Mouse (Mus musculus): Measurements from ENCODE around the gene Arpc1b. TPM values are rescaled to one million over a fixed set of nuclear protein-coding genes. Genes with fewer than 3 reads are reported as not detected.
"Not testable (repeated sequence)": the region's sequence is repeated elsewhere in the genome, so short reads cannot be mapped to it uniquely, and the experiment has no call there.

Arpc1b gene
- polyA plus RNA-seq, 1 experiment from 2014 or later, result 185 TPM

DNA sequence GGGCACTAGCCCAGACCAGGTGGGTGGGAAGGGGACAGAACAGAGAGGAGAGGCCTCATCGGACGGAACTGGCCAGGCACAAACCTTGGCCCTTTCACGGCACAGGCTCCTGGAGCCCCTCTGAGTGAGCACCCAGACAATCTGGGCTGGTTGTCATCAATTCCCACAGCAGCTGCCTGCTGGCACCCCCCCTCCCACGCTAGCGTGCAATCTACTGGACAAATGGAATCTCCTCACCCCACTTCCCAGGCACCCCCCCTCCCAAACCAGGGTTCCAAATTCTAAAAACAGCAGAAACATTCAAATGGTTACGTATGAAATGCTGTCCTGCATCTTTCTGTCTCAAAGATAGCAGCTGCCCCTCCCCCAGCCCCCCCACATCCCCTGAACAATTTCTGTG, 15.8 kb downstream of the Arpc1b start:
- not testable (repeated sequence) for H3K27ac ChIP-seq (replicated peaks); H3K4me3 ChIP-seq (replicated peaks); H3K4me1 ChIP-seq (replicated peaks); ATAC-seq (ENCODE audit: insufficient read depth); H3K9ac ChIP-seq; H3K9me3 ChIP-seq (replicated peaks); H3K27me3 ChIP-seq; H3K4me2 ChIP-seq
- 72% methylated on average over 4 of the region's 6 CpGs for WGBS (ENCODE audit: insufficient replicate concordance)
- peaks cover 97% of the 10 kb centered on the region for H3K36me3 ChIP-seq (replicated peaks)

DNA sequence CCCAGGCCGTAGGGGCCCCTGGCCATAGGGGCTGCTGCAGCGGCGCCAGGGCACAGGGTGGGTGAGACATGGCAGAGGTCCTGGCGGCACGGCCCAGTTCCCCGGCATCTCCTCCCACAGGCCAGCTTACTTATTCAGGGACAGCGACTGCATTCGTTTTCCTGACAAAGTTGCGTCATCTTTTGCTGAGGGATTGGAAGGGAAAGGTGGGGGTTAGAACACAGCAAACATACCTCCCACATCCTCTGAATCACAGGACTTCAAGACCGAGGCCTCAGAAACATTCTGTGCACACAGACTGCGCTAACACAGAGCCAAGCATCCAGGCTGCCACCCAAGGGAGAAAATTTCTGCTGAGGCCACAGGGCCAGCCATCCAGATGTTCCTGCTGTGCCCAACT, 16.2 kb downstream of the Arpc1b start:
- Histone ChIP-seq H3K4me1 (replicated peaks) (peaks cover 6% of the 10 kb centered on the region), H3K36me3 (replicated peaks) (peaks cover 97% of the 10 kb centered on the region), H3K9me3 (replicated peaks) (no peaks in the 10 kb centered on the region), H3K9ac (no peak overlapping the region), H3K27me3 (no peaks in the 10 kb centered on the region), H3K4me3 (replicated peaks) (no peak overlapping the region), H3K27ac (replicated peaks) (no peak overlapping the region), H3K4me2 (no peak overlapping the region)
- WGBS (ENCODE audit: insufficient replicate concordance), result 73% methylated on average over 11 of the region's 11 CpGs
- peak; percentile 28; the same call in 1 of the 2 replicates for ATAC-seq (ENCODE audit: insufficient read depth)

DNA sequence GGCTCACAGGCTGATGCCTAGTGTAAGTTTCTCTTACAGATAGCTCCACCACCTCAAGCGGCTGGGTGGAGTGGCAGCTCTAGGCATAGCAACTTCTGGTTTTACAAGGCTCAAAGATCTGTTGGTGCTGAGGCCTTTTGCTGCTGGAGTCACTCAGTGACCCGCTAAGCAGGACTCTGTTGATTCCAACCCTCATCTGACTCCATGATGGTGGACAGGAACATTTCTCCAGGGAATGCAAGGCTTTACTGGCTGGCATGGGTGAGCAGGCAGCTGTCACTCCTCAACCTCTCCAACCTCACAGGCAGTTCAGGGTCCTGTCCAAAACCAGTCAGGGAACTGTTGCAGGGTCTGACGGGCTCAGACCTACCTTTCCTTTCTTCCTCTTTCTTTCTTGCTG, 17.0 kb downstream of the Arpc1b start:
- Histone ChIP-seq H3K9me3 (replicated peaks) (no peaks in the 10 kb centered on the region), H3K27ac (replicated peaks) (no peak overlapping the region), H3K4me3 (replicated peaks) (no peak overlapping the region), H3K4me2 (no peak overlapping the region), H3K9ac (no peak overlapping the region), H3K4me1 (replicated peaks) (peaks cover 6% of the 10 kb centered on the region), H3K36me3 (replicated peaks) (peaks cover 97% of the 10 kb centered on the region), H3K27me3 (no peaks in the 10 kb centered on the region)
- no peak for ATAC-seq (ENCODE audit: insufficient read depth)
- WGBS (ENCODE audit: insufficient replicate concordance), result 78% methylated on average over 3 of the region's 3 CpGs

DNA sequence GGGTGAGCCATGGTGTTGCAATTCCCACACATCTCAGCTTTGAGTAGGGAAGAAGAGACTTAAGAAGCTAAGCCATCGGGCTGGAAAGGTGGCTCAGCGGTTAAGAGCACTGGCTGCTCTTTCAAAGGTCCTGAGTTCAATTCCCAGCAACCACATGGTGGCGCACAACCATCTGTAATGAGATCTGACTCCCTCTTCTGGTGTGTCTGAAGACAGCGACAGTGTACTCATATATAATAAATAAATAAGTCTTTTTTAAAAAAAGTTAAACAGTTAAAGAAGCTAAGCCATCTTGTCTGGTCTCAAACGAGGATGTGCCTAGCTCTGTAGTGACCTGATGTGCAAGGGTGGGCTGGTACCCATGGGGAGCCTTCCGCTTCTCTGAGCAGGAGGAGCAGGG, 19.3 kb downstream of the Arpc1b start:
- Histone ChIP-seq H3K4me1 (replicated peaks) (peaks cover 23% of the 10 kb centered on the region), H3K36me3 (replicated peaks) (peaks cover 86% of the 10 kb centered on the region)
- WGBS (ENCODE audit: insufficient replicate concordance), result 83% methylated on average over 6 of the region's 6 CpGs
- not testable (repeated sequence) for H3K4me3 ChIP-seq (replicated peaks); H3K9me3 ChIP-seq (replicated peaks); ATAC-seq (ENCODE audit: insufficient read depth); H3K4me2 ChIP-seq; H3K27me3 ChIP-seq; H3K27ac ChIP-seq (replicated peaks); H3K9ac ChIP-seq

DNA sequence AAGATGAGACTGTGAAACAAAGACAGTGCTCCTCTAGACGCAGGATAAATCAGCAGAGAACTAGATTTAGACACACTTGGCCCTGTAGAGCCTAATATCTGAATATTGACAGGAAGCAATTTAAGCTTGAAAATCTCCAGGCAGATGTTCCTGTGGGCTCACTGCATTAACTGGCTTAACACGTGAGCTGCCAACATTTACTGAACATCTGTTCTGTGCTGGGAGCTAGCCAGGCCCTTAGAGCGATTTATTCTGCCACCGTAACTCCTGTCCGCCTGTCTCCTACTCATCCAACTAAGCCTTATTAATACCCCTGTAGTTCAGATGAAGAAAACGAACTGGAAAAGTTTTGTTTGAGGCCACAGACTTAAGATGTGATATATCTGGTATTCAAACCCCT, 24.8 kb downstream of the Arpc1b start:
- Histone ChIP-seq H3K9ac (peak overlapping the region; percentile 91), H3K4me2 (peak overlapping the region; percentile 80), H3K36me3 (replicated peaks) (peaks cover 57% of the 10 kb centered on the region), H3K27me3 (no peaks in the 10 kb centered on the region), H3K4me1 (replicated peaks) (peaks cover 46% of the 10 kb centered on the region), H3K27ac (replicated peaks) (peak overlapping the region; percentile 93), H3K4me3 (replicated peaks) (peak overlapping the region; percentile 90), H3K9me3 (replicated peaks) (no peaks in the 10 kb centered on the region)
- ATAC-seq (ENCODE audit: insufficient read depth), result no peak
- 11% methylated on average over 6 of the region's 6 CpGs for WGBS (ENCODE audit: insufficient replicate concordance)

DNA sequence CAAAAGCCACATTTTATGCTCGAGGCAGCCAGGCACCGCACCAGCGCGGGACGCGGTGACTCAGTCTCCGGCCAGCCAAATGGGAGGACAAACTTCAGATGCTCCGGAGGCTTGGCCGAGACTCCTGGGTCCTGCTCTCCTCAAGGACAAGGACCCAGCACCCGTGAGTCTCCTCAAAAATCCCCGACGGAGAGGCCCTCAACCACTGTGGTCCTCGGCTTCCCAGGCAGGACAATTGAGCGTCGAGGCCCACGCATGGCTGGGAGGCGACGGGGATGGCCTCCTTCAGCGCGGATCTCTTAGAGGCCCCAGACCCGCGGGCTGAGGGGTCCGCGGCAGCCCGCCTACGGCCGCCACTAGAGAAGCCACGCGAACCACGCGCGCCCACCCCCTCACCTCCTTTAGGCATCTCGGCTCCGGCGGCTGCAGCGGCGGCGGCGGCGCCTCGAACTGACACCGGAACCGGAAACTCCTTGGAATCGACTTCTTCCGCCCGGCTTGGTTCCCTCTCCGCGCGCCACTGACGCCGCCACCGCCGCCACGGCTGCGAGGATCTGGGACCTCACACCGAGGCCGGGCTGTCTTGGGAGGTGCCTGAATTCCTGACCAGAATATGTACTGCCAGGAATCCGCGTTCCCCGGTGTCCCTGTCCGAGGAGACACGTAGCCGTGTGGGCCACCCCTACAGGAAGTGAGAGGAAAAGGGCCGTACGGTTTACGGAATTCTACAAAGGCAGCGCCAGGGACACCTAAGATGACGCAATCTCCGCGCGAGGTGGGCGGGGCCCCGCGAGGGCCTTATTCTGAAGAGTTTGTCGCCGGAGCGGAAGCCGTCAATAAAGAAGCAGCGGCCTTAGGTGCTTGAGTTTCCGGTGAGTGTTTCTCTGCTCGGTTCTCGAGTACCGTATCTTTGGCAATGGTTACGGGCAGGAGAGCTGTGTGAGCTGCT, 25.8 kb downstream of the Arpc1b start, which contains the start of the genes Pdap1 and Bud31:
Gene Pdap1 (minus strand): TSS at position 668 of the 949 bp plus-strand sequence.
Gene Bud31 (plus strand): TSS at position 792 of the 949 bp plus-strand sequence.
- Histone ChIP-seq H3K27ac (replicated peaks) (peak within 1 kb of the TSS; percentile 93), H3K4me2 (peak within 1 kb of the TSS; percentile 80), H3K9ac (peak within 1 kb of the TSS; percentile 91), H3K27me3 (no peaks in the 10 kb centered on the region), H3K4me3 (replicated peaks) (peak within 1 kb of the TSS; percentile 90), H3K36me3 (replicated peaks) (peaks cover 57% of the 10 kb centered on the region), H3K9me3 (replicated peaks) (no peaks in the 10 kb centered on the region), H3K4me1 (replicated peaks) (peaks cover 46% of the 10 kb centered on the region)
- peak; percentile 92 for ATAC-seq (ENCODE audit: insufficient read depth)
- WGBS (ENCODE audit: insufficient replicate concordance), result under 1% methylated on average over 84 of the region's 84 CpGs

DNA sequence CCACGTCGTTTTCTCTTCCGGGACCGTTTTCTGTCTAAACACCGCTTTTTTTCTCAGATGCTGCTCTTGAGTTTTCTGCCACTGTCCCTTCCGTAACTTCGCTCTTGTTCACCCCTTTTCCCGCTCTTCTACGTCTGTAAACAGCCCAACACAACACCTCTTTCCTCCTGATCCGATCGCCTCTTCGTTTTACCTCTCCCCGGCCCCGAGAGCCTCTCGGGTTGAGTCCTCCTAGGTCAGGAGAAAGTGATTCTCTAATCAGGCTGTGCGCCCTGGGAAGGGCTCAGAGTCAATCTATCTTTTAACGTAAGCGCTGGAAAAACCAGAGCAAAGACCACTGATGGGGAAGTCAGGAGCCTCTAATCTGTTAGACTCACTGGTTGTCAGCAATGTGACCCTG, 26.6 kb downstream of the Arpc1b start:
- H3K9me3 ChIP-seq (replicated peaks), result no peaks in the 10 kb centered on the region
- no peaks in the 10 kb centered on the region for H3K27me3 ChIP-seq
- H3K4me3 ChIP-seq (replicated peaks), result peak overlapping the region; percentile 90
- ATAC-seq (ENCODE audit: insufficient read depth), result peak; percentile 31
- peak overlapping the region; percentile 80 for H3K4me2 ChIP-seq
- peaks cover 46% of the 10 kb centered on the region for H3K4me1 ChIP-seq (replicated peaks)
- peak overlapping the region; percentile 91 for H3K9ac ChIP-seq
- peak overlapping the region; percentile 93 for H3K27ac ChIP-seq (replicated peaks)
- peaks cover 57% of the 10 kb centered on the region for H3K36me3 ChIP-seq (replicated peaks)
- under 1% methylated on average over 18 of the region's 18 CpGs for WGBS (ENCODE audit: insufficient replicate concordance)

DNA sequence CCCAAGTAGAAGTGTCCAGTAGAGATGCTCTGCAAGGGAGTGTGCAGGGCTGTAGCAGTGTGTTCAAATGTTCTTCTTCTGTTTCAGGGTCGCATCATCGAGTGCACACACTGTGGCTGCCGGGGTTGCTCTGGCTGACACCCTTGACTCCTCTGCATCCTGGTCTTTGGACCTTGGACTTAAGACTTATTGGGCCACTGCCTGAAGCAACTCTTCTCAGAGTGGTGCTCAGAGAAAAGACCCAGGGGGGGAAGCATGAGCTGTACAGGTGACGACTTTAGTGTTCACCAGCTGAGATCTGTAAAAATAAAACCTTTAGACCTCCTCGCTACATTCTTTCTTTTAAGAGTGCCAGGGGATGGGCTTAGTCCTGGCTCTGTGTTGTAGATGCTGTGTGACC, 33.7 kb downstream of the Arpc1b start:
- Histone ChIP-seq H3K9ac (no peak overlapping the region), H3K4me1 (replicated peaks) (peaks cover 38% of the 10 kb centered on the region), H3K9me3 (replicated peaks) (no peaks in the 10 kb centered on the region), H3K4me2 (no peak overlapping the region), H3K27me3 (no peaks in the 10 kb centered on the region), H3K27ac (replicated peaks) (no peak overlapping the region), H3K4me3 (replicated peaks) (no peak overlapping the region), H3K36me3 (replicated peaks) (peaks cover 100% of the 10 kb centered on the region)
- WGBS (ENCODE audit: insufficient replicate concordance), result 77% methylated on average over 5 of the region's 5 CpGs
- no peak for ATAC-seq (ENCODE audit: insufficient read depth)

DNA sequence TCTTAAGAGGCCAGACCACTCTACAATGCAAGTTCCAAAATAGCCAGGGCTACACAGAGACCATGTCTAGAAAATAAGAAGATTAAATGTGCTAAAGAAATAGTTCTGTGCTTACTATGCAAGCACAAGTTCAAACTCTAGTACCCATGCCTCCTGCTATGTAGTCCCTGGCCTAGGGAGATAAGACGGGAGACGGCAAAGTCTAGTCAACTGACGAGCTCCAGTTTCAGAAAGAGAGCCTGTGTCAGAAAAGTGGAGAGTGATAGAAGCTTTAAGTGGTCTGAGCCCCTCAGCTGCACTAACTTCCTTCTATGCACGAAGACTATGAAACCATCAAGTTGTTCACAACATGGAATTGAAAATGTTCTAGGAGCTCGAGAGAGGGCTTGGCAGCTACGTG, 35.3 kb downstream of the Arpc1b start:
- Histone ChIP-seq H3K4me2 (no peak overlapping the region), H3K27me3 (no peaks in the 10 kb centered on the region), H3K4me1 (replicated peaks) (peaks cover 49% of the 10 kb centered on the region), H3K4me3 (replicated peaks) (no peak overlapping the region), H3K9me3 (replicated peaks) (no peaks in the 10 kb centered on the region), H3K9ac (no peak overlapping the region), H3K27ac (replicated peaks) (peak overlapping the region; percentile 45; the same call in 1 of the 2 replicates), H3K36me3 (replicated peaks) (peaks cover 98% of the 10 kb centered on the region)
- ATAC-seq (ENCODE audit: insufficient read depth), result peak; percentile 40; the same call in 1 of the 2 replicates
- 34% methylated on average over 6 of the region's 6 CpGs for WGBS (ENCODE audit: insufficient replicate concordance)

DNA sequence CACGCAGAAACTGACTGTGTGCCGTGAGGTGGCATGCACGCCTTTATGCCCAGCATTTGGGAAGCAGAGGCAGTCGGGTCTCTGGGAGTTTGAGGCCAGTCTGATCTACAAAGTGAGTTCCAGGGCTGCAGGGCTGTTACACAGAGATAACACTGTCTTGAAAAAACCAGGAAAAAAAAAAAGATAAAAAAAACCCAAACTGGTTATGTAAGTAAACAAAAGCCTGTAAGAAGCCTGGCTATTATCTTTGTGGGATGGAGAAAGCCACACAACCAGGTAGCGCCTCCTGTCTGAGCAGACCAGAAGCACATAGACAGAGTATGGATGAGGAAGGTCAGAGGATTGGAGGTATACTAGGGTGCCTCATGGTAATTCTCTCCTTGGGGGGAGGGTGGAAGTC, 38.7 kb downstream of the Arpc1b start:
- H3K4me3 ChIP-seq (replicated peaks), result no peak overlapping the region
- no peaks in the 10 kb centered on the region for H3K9me3 ChIP-seq (replicated peaks)
- peak; percentile 51 for ATAC-seq (ENCODE audit: insufficient read depth)
- no peaks in the 10 kb centered on the region for H3K27me3 ChIP-seq
- no peak overlapping the region for H3K4me2 ChIP-seq
- peak overlapping the region; percentile 52 for H3K27ac ChIP-seq (replicated peaks)
- WGBS (ENCODE audit: insufficient replicate concordance), result 35% methylated on average over 5 of the region's 5 CpGs
- H3K36me3 ChIP-seq (replicated peaks), result peaks cover 92% of the 10 kb centered on the region
- H3K9ac ChIP-seq, result no peak overlapping the region
- H3K4me1 ChIP-seq (replicated peaks), result peaks cover 46% of the 10 kb centered on the region

DNA sequence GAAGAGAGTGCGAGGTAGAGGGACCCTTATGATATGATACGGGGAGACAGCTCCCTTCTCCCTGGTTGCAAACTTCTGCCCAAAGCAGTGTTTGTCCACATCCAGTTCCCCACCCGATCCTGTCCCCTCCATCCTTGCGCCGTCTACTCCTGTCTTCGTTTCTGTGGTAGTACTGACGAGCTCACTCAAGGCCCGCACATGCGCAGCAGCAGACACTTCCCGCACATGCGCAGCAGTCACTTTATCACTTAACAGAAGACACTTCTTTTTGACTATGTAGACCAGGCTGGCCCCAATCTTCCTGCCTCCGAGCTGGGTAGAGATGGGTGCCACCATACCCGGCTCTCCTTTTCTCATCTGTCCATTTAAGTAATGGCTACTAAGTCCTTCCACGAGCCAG, 47.3 kb downstream of the Arpc1b start:
- Histone ChIP-seq H3K4me1 (replicated peaks) (peaks cover 20% of the 10 kb centered on the region), H3K4me2 (no peak overlapping the region), H3K4me3 (replicated peaks) (no peak overlapping the region), H3K9me3 (replicated peaks) (no peaks in the 10 kb centered on the region), H3K27ac (replicated peaks) (no peak overlapping the region), H3K27me3 (no peaks in the 10 kb centered on the region), H3K9ac (no peak overlapping the region), H3K36me3 (replicated peaks) (peaks cover 82% of the 10 kb centered on the region)
- WGBS (ENCODE audit: insufficient replicate concordance), result 86% methylated on average over 14 of the region's 14 CpGs
- no peak for ATAC-seq (ENCODE audit: insufficient read depth)

Measured in liver, embryonic 15.5 days (tissue).